Comparison of ENCODE assay signal across 24 mouse cellular contexts in genomic region chr1:22286807-22287206, GRCm38 (mm10).
"Had no signal": no experiment of that assay in that cellular context is flagged by ENCODE, and none has a peak within 500 bp of the region (broad histone marks: within the 10 kb centered on the region; RNA-seq: fewer than 3 reads in every experiment).

No protein-coding gene starts in this region.

- DNase-seq: gastrocnemius, adult 2 months; gastrocnemius, postnatal 10 days; gastrocnemius, postnatal 25 days; heart, adult 18-20 months; heart, postnatal 10 days; heart, postnatal 4 days; kidney, adult 18-20 months; kidney, adult 8-10 months; kidney, postnatal 10 days; kidney, postnatal 25 days; kidney, postnatal 4 days; liver; liver, embryonic 13.5 days had no signal

- H3K36me3 ChIP-seq: heart, embryonic 10.5 days; heart, embryonic 12.5 days; hindbrain, embryonic 10.5 days; hindbrain, embryonic 12.5 days; intestine, embryonic 15.5 days; liver, embryonic 13.5 days had no signal

- H3K9ac ChIP-seq: heart, embryonic 12.5 days; hindbrain, embryonic 12.5 days; hindbrain, embryonic 15.5 days; intestine, embryonic 15.5 days; liver, embryonic 13.5 days had no signal

- H3K9me3 ChIP-seq: heart, embryonic 10.5 days; heart, embryonic 12.5 days; hindbrain, embryonic 10.5 days; hindbrain, embryonic 12.5 days; hindbrain, embryonic 15.5 days; intestine, embryonic 15.5 days; liver, embryonic 13.5 days had no signal

- H3K4me2 ChIP-seq: heart, embryonic 12.5 days; hindbrain, embryonic 12.5 days; hindbrain, embryonic 15.5 days; intestine, embryonic 15.5 days; liver, embryonic 11.5 days; liver, embryonic 13.5 days had no signal

- ATAC-seq: inflammation-experienced regulatory T-cells, adult 6 months; intestine, embryonic 15.5 days; intestine, postnatal 0 days had no signal

- H3K4me1 ChIP-seq: heart, embryonic 10.5 days; heart, embryonic 12.5 days; hindbrain, embryonic 10.5 days; hindbrain, embryonic 12.5 days; hindbrain, embryonic 15.5 days; intestine, embryonic 15.5 days; liver, embryonic 13.5 days had no signal

- H3K27ac ChIP-seq: gastrocnemius, adult 2 months; heart, embryonic 10.5 days; hindbrain, embryonic 10.5 days; hindbrain, embryonic 12.5 days; hindbrain, embryonic 15.5 days; intestine, embryonic 15.5 days; layer of hippocampus, adult 2 months; left cerebral cortex, adult 2 months; liver, embryonic 13.5 days had no signal

- H3K27me3 ChIP-seq: heart, embryonic 12.5 days; hindbrain, embryonic 12.5 days; hindbrain, embryonic 15.5 days; intestine, embryonic 15.5 days; liver, embryonic 13.5 days had no signal

- H3K4me3 ChIP-seq: gastrocnemius, adult 2 months; heart, embryonic 10.5 days; heart, embryonic 12.5 days; hindbrain, embryonic 10.5 days; hindbrain, embryonic 12.5 days; hindbrain, embryonic 15.5 days; intestine, embryonic 15.5 days; layer of hippocampus, adult 2 months; left cerebral cortex, adult 2 months; liver, embryonic 13.5 days had no signal
